In the genomic region with DNA sequence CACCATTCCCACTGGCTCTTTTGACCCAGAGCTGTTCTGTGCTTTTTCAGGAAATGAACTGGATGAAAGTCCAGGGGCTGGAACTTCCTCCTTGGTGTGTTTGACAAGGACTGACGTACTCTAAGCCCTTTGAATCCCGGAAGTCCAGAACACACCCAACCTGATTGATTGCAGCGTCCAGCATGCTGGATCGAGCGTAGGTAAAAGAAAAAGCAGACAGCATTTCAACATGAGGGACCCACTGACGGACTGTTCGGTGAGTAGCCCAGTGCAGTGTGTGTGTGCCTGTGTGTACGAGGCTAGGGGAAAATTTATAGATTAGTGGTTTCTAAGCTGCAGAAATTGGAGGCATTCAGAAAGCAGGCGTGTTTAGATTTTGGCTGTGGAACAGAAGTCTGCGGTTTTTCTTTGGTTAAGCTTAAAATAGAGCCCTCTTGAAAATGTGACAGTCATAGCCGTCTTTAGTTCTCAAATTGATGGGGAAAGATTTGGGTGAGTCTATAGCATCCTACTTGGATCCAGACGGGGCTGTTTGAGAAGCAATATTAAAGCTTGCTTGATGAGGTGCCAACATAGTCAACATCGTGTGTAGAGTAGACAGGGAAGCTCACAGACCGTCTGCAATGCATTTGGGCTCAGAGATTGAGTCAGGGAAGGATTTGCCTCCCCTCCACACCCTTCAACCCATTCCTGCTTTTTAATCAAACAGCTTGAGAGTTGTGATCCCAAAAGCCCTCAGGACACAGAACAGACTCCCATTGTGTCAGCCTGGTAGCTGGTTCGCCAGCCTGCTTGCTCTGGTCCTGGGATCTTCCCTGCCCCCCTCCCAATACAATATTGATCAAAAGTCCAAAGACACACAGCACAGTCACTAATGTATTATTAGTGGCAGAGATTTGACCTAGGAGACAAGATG, we compare ENCODE assay signal across 8 mouse cellular contexts. TPM values are rescaled to one million over a fixed set of nuclear protein-coding genes. Genes with fewer than 3 reads are reported as not detected.
DNase-seq lines count a peak whose midpoint lies in the region; ATAC-seq and TF ChIP-seq lines count a peak whose summit lies in the region.

A gene (plus strand): TSS at position 140 of the 916 bp plus-strand sequence.

- H3K27me3 ChIP-seq in erythroblast, embryonic 14.5 days (ENCODE audit: control insufficient read depth) = no peaks in the 10 kb centered on the region
- H3K27me3 ChIP-seq in lung, embryonic 14.5 days (ENCODE audit: insufficient read depth, low read length) = no peaks in the 10 kb centered on the region

- no peaks in the 10 kb centered on the region for H3K4me1 ChIP-seq in erythroblast, embryonic 14.5 days (ENCODE audit: control insufficient read depth)
- peaks cover 6% of the 10 kb centered on the region for H3K4me1 ChIP-seq in cortical plate, adult 2 months (ENCODE audit: control insufficient read depth, insufficient read depth, low read length)
- H3K4me1 ChIP-seq in lung, embryonic 14.5 days (ENCODE audit: insufficient read depth) = peaks cover 5% of the 10 kb centered on the region

- no peak for ATAC-seq in erythroblast, adult 5-6 weeks (replicated peaks; ENCODE audit: low FRiP score, poor library complexity, severe bottlenecking)
- ATAC-seq in lung, embryonic 14.5 days (ENCODE audit: insufficient read depth) = peak; percentile 78

- no peak for TF ChIP-seq CTCF in cortical plate, adult 2 months (IDR thresholded peaks at IDR 0.05; ENCODE audit: extremely low read depth, insufficient read depth, low read length)
- TF ChIP-seq CTCF in lung, embryonic 14.5 days (IDR thresholded peaks at IDR 0.05; ENCODE audit: low read depth) = no peak

- TF ChIP-seq POLR2A in cortical plate, adult 2 months (IDR thresholded peaks at IDR 0.05; ENCODE audit: extremely low read depth, insufficient read depth, low read length) = no peak

- peak; percentile 45 for DNase-seq in kidney, adult 11 months
- peak; percentile 69 for DNase-seq in lung, embryonic 14.5 days
- DNase-seq in layer of hippocampus, adult 9-10 months (ENCODE audit: low spot score) = no peak
- no peak for DNase-seq in thymus, postnatal 14 days
- no peak for DNase-seq in spleen, postnatal 4 days (ENCODE audit: low spot score in 2 of 2)

- H3K9me3 ChIP-seq in erythroblast, embryonic 14.5 days (ENCODE audit: control insufficient read depth, low read length) = no peaks in the 10 kb centered on the region
- no peaks in the 10 kb centered on the region for H3K9me3 ChIP-seq in lung, embryonic 14.5 days (ENCODE audit: low read depth, low read length)

- peak within 1 kb of the TSS; percentile 36 for H3K4me3 ChIP-seq in erythroblast, embryonic 14.5 days (replicated peaks)
- H3K4me3 ChIP-seq in cortical plate, adult 2 months (ENCODE audit: insufficient read depth, low read length) = peak within 1 kb of the TSS; percentile 14
- H3K4me3 ChIP-seq in lung, embryonic 14.5 days (ENCODE audit: low read depth, low read length) = peak within 1 kb of the TSS; percentile 6; the same call in 1 of the 2 replicates

- H3K4me2 ChIP-seq in lung, embryonic 14.5 days = peak within 1 kb of the TSS; percentile 50

- H3K36me3 ChIP-seq in erythroblast, embryonic 14.5 days (ENCODE audit: control insufficient read depth) = no peaks in the 10 kb centered on the region
- no peaks in the 10 kb centered on the region for H3K36me3 ChIP-seq in lung, embryonic 14.5 days (ENCODE audit: insufficient read depth)

- peak within 1 kb of the TSS; percentile 79 for H3K27ac ChIP-seq in cortical plate, adult 2 months (ENCODE audit: insufficient read depth, low read length)
- H3K27ac ChIP-seq in lung, embryonic 14.5 days (ENCODE audit: low read depth) = peak within 1 kb of the TSS; percentile 18; the same call in 1 of the 2 replicates

- peak within 1 kb of the TSS; percentile 9; the same call in 1 of the 2 replicates for H3K9ac ChIP-seq in lung, embryonic 14.5 days

- 21% methylated on average over 15 of the region's 15 CpGs for WGBS in lung, embryonic 14.5 days

RNA-seq across cellular contexts. Expression of the gene that starts here (rescaled TPM):
- not detected in 2 replicates for polyA plus RNA-seq in erythroblast, embryonic 14.5 days (2012)
- total RNA-seq in erythroblast, adult 5-6 weeks (2015; ENCODE audit: low replicate concordance) = 1.0 TPM in 1 of 2 replicates, not detected in the other
- 0.51 and 0.70 TPM in 2 replicates for total RNA-seq in erythroblast, adult 5-6 weeks (2017; ENCODE audit: low replicate concordance)
- polyA plus RNA-seq in cortical plate, adult 2 months (2012; rRNA removed) = 3.2 and 3.5 TPM in 2 replicates
- polyA plus RNA-seq in lung, embryonic 14.5 days (2014; fragmentation: Nextera tagmentation; extraction: Ambion mirVana) = 11.6 and 14.4 TPM in 2 replicates

Comparison
In these comparisons a context has a peak if more than half of its experiments do, and no peak if none do; other contexts are left out.
1. DNase-seq: peak in kidney, adult 11 months (single experiment) and lung, embryonic 14.5 days (single experiment); none in layer of hippocampus, adult 9-10 months (single experiment), thymus, postnatal 14 days (single experiment) and spleen, postnatal 4 days (0 of 2).
2. Peak in every context shown above with its lines, with median percentiles within 50 percentile points of each other: H3K4me3 ChIP-seq.